Mouse (Mus musculus) liver, embryonic 15.5 days (tissue): ENCODE results near the gene Epb41l3. TPM values are rescaled to one million over a fixed set of nuclear protein-coding genes. Genes with fewer than 3 reads are reported as not detected.

ENCODE experiments used
- ATAC-seq: fragments of 200-750 bp; cut with Nextera tagmentation; 2 replicates; pipeline ENCODE4 v1.8.0; 2017; ENCODE audit warnings: moderate number of reproducible peaks, mild to moderate bottlenecking, moderate library complexity; ENCODE audit not compliant: insufficient read depth
- H3K27ac ChIP-seq: fragments of 300-500 bp; sonication (generic); replicated peaks from 2 replicates; pipeline ENCODE4 v1.5.1; 2015; ENCODE audit warnings: mild to moderate bottlenecking, inconsistent platforms
- H3K27me3 ChIP-seq: fragments of 300-500 bp; sonication (generic); 2 replicates; pipeline ENCODE4 v1.6.1; 2015; ENCODE audit warnings: mild to moderate bottlenecking, inconsistent platforms
- H3K36me3 ChIP-seq: fragments of 300-500 bp; sonication (generic); replicated peaks from 2 replicates; pipeline ENCODE4 v1.6.1; 2015; ENCODE audit warnings: moderate library complexity, mild to moderate bottlenecking, inconsistent platforms
- H3K4me1 ChIP-seq: fragments of 300-500 bp; sonication (generic); replicated peaks from 2 replicates; pipeline ENCODE4 v1.6.1; 2015; ENCODE audit warnings: inconsistent platforms
- H3K4me2 ChIP-seq: fragments of 300-500 bp; sonication (generic); 2 replicates; pipeline ENCODE4 v1.6.1; 2015; ENCODE audit warnings: moderate library complexity, mild to moderate bottlenecking, inconsistent platforms
- H3K4me3 ChIP-seq: fragments of 300-500 bp; sonication (generic); replicated peaks from 2 replicates; pipeline ENCODE4 v1.5.1; 2015; ENCODE audit warnings: mild to moderate bottlenecking, inconsistent platforms
- H3K9ac ChIP-seq: fragments of 300-500 bp; sonication (generic); 2 replicates; pipeline ENCODE4 v1.6.1; 2015; ENCODE audit warnings: moderate library complexity, mild to moderate bottlenecking, inconsistent platforms
- H3K9me3 ChIP-seq: fragments of 300-500 bp; sonication (generic); replicated peaks from 2 replicates; pipeline ENCODE4 v1.6.1; 2016; ENCODE audit warnings: inconsistent platforms
- WGBS: fragments of 180-500 bp; shearing (Covaris S2); methylation state at CpG from one replicate; pipeline ENCODE4 v1.1.7; 2015; ENCODE audit warnings: mixed read lengths; ENCODE audit not compliant: insufficient replicate concordance; 5-methylcytosine and 5-hydroxymethylcytosine counted together
- polyA plus RNA-seq: library from polyadenylated mRNA; unstranded; fragments of >200 nt; fragmentation: Nextera tagmentation; extraction: Ambion mirVana; gene quantifications from 2 replicates; pipeline ENCODE4 v1.2.1, GENCODE M21; 2015

Epb41l3 gene
- polyA plus RNA-seq, 1 experiment from 2014 or later: 7.3 TPM

DNA sequence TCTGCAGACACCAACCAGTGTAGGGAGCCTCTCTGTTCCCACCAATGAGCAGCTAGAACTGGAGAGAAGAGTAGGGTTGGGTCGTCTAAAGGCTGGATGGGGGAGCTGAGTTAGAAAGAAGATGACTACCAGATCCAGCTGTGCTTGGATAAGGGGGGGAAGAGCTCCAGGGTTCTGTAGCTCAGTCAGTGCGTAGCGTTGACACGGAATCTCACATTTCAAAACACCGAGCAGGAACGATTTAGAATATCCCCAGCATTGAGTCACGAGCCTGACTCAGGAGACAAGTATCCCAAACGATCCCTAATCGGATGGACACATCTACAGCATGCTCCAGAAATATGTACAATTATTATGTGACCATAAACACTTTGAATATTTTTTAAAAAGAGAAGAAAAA lies 180.4 kb downstream of the Epb41l3 start:
- Histone ChIP-seq H3K27ac (no peak overlapping the region), H3K9ac (no peak overlapping the region), H3K4me2 (no peak overlapping the region), H3K4me3 (no peak overlapping the region), H3K4me1 (no peaks in the 10 kb centered on the region), H3K9me3 (no peaks in the 10 kb centered on the region), H3K27me3 (no peaks in the 10 kb centered on the region), H3K36me3 (no peaks in the 10 kb centered on the region)
- 76% methylated on average over 9 of the region's 9 CpGs for WGBS
- ATAC-seq: no peak

DNA sequence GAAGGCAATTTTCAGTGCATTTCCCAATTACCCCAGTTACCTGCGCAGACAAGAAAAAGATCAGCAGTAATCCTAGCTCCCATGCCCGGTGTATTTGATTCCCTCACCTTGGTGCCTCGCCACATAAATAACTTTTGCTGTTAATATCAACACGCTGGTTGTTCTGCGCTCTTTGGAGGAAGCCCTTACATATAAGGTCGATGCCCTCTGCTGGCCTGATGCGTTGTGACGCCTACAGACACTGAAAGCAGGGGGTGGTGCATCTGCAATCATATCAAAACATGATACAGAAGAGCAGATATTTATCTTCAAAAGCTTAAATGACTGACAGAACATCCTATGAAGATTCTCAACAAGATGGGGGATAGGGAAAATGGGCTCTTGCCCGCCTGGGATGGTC lies 181.0 kb downstream of the Epb41l3 start:
- H3K36me3 ChIP-seq: no peaks in the 10 kb centered on the region
- H3K27ac ChIP-seq: no peak overlapping the region
- ATAC-seq: no peak
- WGBS: 35% methylated on average over 9 of the region's 9 CpGs
- no peak overlapping the region for H3K9ac ChIP-seq
- no peaks in the 10 kb centered on the region for H3K27me3 ChIP-seq
- H3K4me1 ChIP-seq: no peaks in the 10 kb centered on the region
- H3K4me2 ChIP-seq: no peak overlapping the region
- no peaks in the 10 kb centered on the region for H3K9me3 ChIP-seq
- H3K4me3 ChIP-seq: no peak overlapping the region

DNA sequence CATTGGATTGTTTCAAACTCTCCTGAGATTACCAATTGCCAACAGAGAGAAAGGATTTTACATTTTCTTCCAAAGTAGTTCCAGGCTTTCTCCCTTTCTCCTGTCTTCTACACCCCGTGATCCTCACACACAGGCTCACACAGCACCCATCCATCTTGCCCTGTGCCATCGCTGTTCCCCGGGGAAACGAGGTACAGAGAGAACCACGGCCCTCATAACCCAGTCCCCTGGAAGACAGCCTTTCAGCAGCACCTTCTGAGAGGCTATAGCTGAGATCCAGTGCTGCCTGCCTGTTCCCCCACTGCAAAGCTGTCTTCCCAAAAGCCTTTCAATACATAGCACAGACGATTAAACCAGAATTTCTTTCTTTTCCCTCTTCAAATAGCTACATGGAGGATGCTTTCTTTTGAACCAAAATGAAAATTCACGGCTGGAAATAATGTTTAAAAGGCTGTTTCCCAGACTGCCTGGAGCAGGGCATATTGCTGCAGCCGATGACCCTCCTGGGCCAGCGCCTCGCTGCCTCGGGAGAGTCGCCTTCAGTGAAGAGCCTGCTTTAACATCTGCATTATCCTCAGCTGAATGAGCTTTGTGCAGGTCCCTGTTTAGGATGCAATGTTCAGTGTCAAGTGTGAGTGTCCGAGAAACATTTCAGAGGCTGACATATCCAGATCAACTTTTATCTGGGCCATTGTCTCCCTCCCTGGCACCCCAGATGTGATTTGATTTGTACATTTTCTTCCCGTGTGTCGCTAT lies 188.5 kb downstream of the Epb41l3 start:
- ATAC-seq: no peak
- no peak overlapping the region for H3K27ac ChIP-seq
- H3K36me3 ChIP-seq: no peaks in the 10 kb centered on the region
- H3K27me3 ChIP-seq: no peaks in the 10 kb centered on the region
- H3K9me3 ChIP-seq: no peaks in the 10 kb centered on the region
- H3K9ac ChIP-seq: no peak overlapping the region
- no peak overlapping the region for H3K4me3 ChIP-seq
- no peak overlapping the region for H3K4me2 ChIP-seq
- 0 out of 2 replicates have a peak, but pooled peaks cover 4% of the 10 kb centered on the region for H3K4me1 ChIP-seq
- WGBS: 49% methylated on average over 15 of the region's 15 CpGs

DNA sequence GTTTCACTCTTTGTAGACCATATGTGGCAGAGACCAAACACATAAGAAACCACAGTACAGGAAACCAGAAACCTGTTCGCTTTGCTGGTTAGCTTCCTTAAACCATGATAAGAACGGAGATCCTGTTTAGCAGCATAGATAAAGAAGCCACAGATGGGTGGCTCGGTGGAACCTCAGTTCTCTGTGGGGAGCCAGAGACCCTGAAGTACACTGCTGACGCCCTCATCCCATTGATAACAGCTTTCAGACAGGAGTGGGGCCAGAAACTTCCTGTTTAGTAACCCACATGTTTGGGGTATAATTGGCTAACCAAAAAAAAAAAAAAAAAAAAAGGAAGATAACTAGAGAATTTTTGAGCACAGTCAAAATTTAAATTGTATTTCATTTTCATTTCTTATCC lies 189.7 kb downstream of the Epb41l3 start:
- Histone ChIP-seq H3K36me3 (no peaks in the 10 kb centered on the region), H3K4me2 (no peak overlapping the region), H3K9me3 (no peaks in the 10 kb centered on the region), H3K27me3 (no peaks in the 10 kb centered on the region), H3K27ac (no peak overlapping the region), H3K9ac (no peak overlapping the region), H3K4me3 (no peak overlapping the region), H3K4me1 (0 out of 2 replicates have a peak, but pooled peaks cover 4% of the 10 kb centered on the region)
- 12% methylated on average over 4 of the region's 4 CpGs for WGBS
- no peak for ATAC-seq

DNA sequence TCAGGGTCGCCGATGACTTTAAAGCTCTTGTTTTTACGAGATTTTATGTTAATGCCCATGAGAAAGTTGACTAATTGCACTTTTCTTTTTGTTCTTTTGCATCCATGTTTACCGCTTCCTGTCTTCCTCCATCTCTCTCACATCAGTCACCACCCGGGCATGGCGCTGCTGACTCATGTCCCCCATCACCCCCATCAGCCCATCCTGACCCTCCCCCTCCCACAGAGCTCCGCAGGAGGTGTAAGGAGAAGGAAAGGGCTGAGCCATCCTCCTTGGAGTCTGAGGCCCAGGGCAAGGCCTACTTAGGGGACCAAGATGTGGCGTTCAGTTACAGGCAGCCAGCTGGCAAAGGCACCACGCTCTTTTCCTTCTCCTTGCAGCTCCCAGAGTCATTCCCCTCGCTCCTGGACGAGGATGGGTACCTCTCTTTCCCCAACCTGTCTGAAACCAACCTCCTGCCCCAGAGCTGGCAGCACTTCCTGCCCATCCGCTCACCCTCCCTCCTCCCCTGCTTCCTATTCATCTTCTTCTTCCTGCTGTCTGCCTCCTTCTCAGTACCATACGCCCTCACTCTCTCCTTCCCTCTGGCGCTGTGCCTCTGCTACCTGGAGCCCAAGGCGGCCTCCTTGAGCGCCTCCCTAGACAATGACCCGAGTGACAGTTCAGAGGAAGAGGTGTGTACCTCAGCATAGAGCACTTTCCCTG lies 190.4 kb downstream of the Epb41l3 start:
- no peak for ATAC-seq
- Histone ChIP-seq H3K4me3 (no peak overlapping the region), H3K27me3 (no peaks in the 10 kb centered on the region), H3K36me3 (no peaks in the 10 kb centered on the region), H3K9me3 (no peaks in the 10 kb centered on the region), H3K9ac (no peak overlapping the region), H3K4me1 (0 out of 2 replicates have a peak, but pooled peaks cover 4% of the 10 kb centered on the region), H3K27ac (no peak overlapping the region), H3K4me2 (no peak overlapping the region)
- WGBS: 16% methylated on average over 17 of the region's 17 CpGs

DNA sequence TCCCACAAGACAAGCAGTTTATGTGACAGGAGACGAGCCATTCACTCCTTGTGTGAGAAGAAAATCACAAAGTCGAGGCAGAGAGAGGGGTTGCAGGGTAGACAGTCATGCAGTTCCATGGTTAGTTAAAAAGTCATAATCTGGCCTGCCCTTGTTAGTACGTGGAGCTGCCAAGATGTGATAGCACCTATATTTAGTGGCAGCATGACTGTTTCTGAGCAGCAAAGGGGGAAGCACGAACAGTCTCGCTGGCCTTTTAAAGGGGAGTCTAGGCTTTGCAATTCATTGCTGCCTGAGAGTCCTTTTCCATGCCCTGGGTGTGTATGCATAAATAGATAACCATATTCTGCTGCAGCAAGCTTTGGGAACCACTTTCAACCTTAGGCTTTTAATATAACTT lies 191.5 kb downstream of the Epb41l3 start:
- no peak overlapping the region for H3K9ac ChIP-seq
- no peaks in the 10 kb centered on the region for H3K9me3 ChIP-seq
- H3K27me3 ChIP-seq: no peaks in the 10 kb centered on the region
- 0 out of 2 replicates have a peak, but pooled peaks cover 4% of the 10 kb centered on the region for H3K4me1 ChIP-seq
- H3K36me3 ChIP-seq: no peaks in the 10 kb centered on the region
- no peak overlapping the region for H3K27ac ChIP-seq
- no peak for ATAC-seq
- 29% methylated on average over 5 of the region's 5 CpGs for WGBS
- H3K4me2 ChIP-seq: no peak overlapping the region
- no peak overlapping the region for H3K4me3 ChIP-seq

DNA sequence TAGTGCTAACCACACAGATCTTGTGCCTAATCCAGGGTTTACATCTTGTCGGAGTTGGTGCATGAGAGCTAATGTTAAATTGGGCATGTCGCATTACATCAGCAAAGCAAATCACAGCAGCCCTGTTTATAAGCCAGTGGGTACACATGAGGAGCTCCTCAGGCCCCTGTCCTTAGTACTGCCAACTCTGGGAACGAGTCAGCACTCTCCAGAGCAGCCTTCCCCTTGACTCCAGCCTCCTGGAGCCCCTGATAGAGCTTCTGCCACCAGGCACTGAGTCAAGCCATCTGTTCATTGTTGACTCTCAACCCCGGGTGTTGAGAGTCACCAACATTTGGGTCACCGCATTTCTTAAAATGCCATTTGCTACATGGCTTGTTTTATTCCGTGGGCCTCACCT lies 192.0 kb downstream of the Epb41l3 start:
- WGBS: 52% methylated on average over 6 of the region's 6 CpGs
- Histone ChIP-seq H3K27ac (no peak overlapping the region), H3K27me3 (no peaks in the 10 kb centered on the region), H3K9ac (no peak overlapping the region), H3K36me3 (no peaks in the 10 kb centered on the region), H3K4me1 (0 out of 2 replicates have a peak, but pooled peaks cover 4% of the 10 kb centered on the region), H3K9me3 (no peaks in the 10 kb centered on the region), H3K4me2 (no peak overlapping the region), H3K4me3 (no peak overlapping the region)
- ATAC-seq: no peak

DNA sequence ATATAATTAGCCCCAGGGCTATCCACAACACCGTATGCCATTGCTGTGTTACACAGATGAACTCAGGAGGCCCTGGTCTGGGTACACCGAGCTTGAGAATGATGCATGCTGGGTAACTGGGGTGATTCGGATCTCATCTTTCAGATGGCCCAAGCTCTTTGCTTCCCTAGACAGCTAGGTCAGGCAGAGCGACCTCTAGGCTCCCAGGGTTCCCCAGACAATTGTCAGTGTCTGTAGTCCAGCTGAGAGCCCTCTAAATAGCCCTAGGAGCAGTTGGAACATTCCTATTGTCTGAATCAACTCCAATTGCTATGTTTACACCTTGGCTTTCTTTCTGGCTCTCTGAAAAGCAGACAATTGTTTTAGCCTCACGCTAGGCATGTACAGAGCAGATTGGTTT lies 201.9 kb downstream of the Epb41l3 start:
- Histone ChIP-seq H3K4me1 (no peaks in the 10 kb centered on the region), H3K4me2 (no peak overlapping the region), H3K27me3 (no peaks in the 10 kb centered on the region), H3K9ac (no peak overlapping the region), H3K27ac (no peak overlapping the region), H3K4me3 (no peak overlapping the region), H3K36me3 (no peaks in the 10 kb centered on the region), H3K9me3 (no peaks in the 10 kb centered on the region)
- ATAC-seq: no peak
- WGBS: 48% methylated on average over 5 of the region's 5 CpGs

DNA sequence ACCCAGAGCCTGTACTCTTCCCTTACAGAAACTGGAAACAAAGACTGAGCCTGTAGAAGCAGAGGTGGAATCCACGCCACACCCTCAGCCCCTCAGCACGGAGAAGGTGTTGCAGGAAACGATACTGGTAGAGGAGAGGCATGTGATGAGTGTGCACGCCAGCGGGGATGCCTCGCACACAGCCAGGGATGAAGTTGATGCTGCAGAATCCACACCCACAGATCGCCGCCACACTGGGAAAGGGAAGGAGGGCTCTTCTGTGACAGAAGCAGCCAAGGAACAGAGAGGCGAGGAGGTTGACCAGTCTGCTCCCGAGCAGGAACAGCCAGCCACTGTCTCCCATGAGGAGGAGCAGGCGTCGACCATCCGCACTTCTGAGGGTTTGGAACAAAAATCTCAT lies 209.0 kb downstream of the Epb41l3 start:
- WGBS: 74% methylated on average over 13 of the region's 13 CpGs

DNA sequence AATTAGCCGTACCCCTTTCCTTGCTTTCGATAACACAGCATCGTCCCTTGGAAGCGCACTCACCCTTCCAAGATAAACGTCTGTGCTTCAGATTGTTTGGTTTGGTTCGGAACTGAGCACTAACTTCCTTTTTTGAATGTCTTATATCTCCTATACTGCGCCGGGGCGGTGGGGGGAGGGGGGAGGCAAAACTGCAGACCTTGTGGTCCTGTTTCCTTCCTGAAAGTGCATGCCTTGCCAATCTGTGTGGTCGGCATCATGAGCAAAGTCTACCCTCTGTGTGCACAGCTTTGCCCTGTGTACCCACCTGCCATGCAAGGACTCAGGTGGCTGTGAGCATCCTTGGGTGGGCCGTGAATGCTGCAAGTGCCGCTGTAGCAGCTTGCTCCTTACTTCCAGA lies 212.6 kb downstream of the Epb41l3 start:
- Histone ChIP-seq H3K4me3 (no peak overlapping the region), H3K9me3 (no peaks in the 10 kb centered on the region), H3K27me3 (no peaks in the 10 kb centered on the region), H3K4me1 (no peaks in the 10 kb centered on the region), H3K36me3 (no peaks in the 10 kb centered on the region), H3K27ac (no peak overlapping the region), H3K9ac (no peak overlapping the region), H3K4me2 (no peak overlapping the region)
- WGBS: 44% methylated on average over 12 of the region's 12 CpGs
- ATAC-seq: no peak

More for the DNA sequence above, 209.0 kb downstream of the Epb41l3 start:
- ATAC-seq: no peak
- H3K36me3 ChIP-seq: no peaks in the 10 kb centered on the region
- H3K27me3 ChIP-seq: no peaks in the 10 kb centered on the region
- no peaks in the 10 kb centered on the region for H3K9me3 ChIP-seq
- H3K4me2 ChIP-seq: no peak overlapping the region
- H3K9ac ChIP-seq: no peak overlapping the region
- H3K4me3 ChIP-seq: no peak overlapping the region
- H3K4me1 ChIP-seq: no peaks in the 10 kb centered on the region
- no peak overlapping the region for H3K27ac ChIP-seq

DNA sequence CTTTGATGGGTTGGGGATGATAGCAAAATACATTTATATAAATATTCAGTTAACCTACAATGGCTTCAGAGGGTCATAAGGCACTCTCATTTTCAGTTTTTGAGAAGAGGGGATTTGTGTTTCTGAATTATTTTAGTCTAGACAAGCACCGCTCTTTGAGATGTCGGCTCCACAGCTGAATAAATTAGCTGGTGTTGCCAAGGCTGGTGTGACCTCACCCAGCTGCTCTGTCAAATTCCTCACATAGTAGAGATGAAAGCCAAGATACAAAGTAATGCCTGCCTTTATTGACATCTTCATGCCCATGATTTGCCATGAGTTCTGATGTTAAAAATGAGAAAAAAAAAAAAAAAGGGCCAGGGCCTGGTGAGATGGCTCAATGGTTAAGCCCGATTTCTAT lies 214.8 kb downstream of the Epb41l3 start:
- H3K36me3 ChIP-seq: no peaks in the 10 kb centered on the region
- WGBS: 74% methylated on average over 3 of the region's 3 CpGs
- H3K4me2 ChIP-seq: no peak overlapping the region
- H3K27me3 ChIP-seq: no peaks in the 10 kb centered on the region
- ATAC-seq: no peak
- H3K4me1 ChIP-seq: no peaks in the 10 kb centered on the region
- H3K9ac ChIP-seq: no peak overlapping the region
- no peak overlapping the region for H3K4me3 ChIP-seq
- H3K9me3 ChIP-seq: no peaks in the 10 kb centered on the region
- no peak overlapping the region for H3K27ac ChIP-seq
